Mouse (Mus musculus) kidney, postnatal 0 days (tissue): ENCODE data around the gene Dad1. TPM values are rescaled to one million over a fixed set of nuclear protein-coding genes. Genes with fewer than 3 reads are reported as not detected.

Experiments
- ATAC-seq: fragments of 200-750 bp; cut with Nextera tagmentation; replicated peaks from 2 replicates; pipeline ENCODE4 v1.8.0; 2017; ENCODE audit warnings: low read depth, moderate number of reproducible peaks, moderate TSS enrichment, moderate library complexity; ENCODE audit not compliant: low FRiP score
- DNase-seq: peaks from one replicate; pipeline ENCODE4 v3.0.0-alpha.2; 2016; ENCODE audit warnings: low spot score
- H3K27ac ChIP-seq: fragments of 300-500 bp; sonication (generic); 2 replicates; pipeline ENCODE4 v1.5.1; 2014; ENCODE audit warnings: mild to moderate bottlenecking
- H3K27me3 ChIP-seq: fragments of 300-500 bp; sonication (generic); 2 replicates; pipeline ENCODE4 v1.6.1; 2014; ENCODE audit warnings: low read length, mixed read lengths; ENCODE audit not compliant: insufficient read depth
- H3K36me3 ChIP-seq: fragments of 300-500 bp; sonication (generic); 2 replicates; pipeline ENCODE4 v1.6.1; 2014; ENCODE audit warnings: low read length, mixed read lengths; ENCODE audit not compliant: insufficient read depth
- H3K4me1 ChIP-seq: fragments of 300-500 bp; sonication (generic); replicated peaks from 2 replicates; pipeline ENCODE4 v1.6.1; 2014; ENCODE audit warnings: antibody characterized with exemption, low read length, mixed read lengths; ENCODE audit not compliant: insufficient read depth
- H3K4me2 ChIP-seq: fragments of 300-500 bp; sonication (generic); 2 replicates; pipeline ENCODE4 v1.6.1; 2014; ENCODE audit warnings: mild to moderate bottlenecking, low read length, moderate library complexity, mixed read lengths
- H3K4me3 ChIP-seq: fragments of 300-500 bp; sonication (generic); replicated peaks from 2 replicates; pipeline ENCODE4 v1.5.1; 2014; ENCODE audit warnings: low read depth, low read length
- H3K9ac ChIP-seq: fragments of 300-500 bp; sonication (generic); 2 replicates; pipeline ENCODE4 v1.6.1; 2014; ENCODE audit warnings: low read depth, low read length
- H3K9me3 ChIP-seq: fragments of 300-500 bp; sonication (generic); replicated peaks from 2 replicates; pipeline ENCODE4 v1.6.1; 2016; ENCODE audit warnings: low read length, inconsistent platforms, mixed read lengths
- CTCF ChIP-seq: IDR thresholded peaks from 2 replicates; pipeline ENCODE4 v1.5.1; 2016; ENCODE audit warnings: antibody characterized with exemption, low read depth, mild to moderate bottlenecking, moderate library complexity
- WGBS: fragments of 180-500 bp; shearing (Covaris S2); extraction: QIAGEN DNeasy Blood & Tissue Kit; methylation state at CpG from one replicate; pipeline ENCODE4 v1.1.7; 2014; 5-methylcytosine and 5-hydroxymethylcytosine counted together
- polyA plus RNA-seq: library from polyadenylated mRNA; unstranded; fragments of >200 nt; fragmentation: Nextera tagmentation; extraction: Ambion mirVana; gene quantifications from 2 replicates; pipeline ENCODE4 v1.2.1, GENCODE M21; 2015

The Dad1 gene
- polyA plus RNA-seq, 1 experiment from 2014 or later, result 545 TPM

DNA sequence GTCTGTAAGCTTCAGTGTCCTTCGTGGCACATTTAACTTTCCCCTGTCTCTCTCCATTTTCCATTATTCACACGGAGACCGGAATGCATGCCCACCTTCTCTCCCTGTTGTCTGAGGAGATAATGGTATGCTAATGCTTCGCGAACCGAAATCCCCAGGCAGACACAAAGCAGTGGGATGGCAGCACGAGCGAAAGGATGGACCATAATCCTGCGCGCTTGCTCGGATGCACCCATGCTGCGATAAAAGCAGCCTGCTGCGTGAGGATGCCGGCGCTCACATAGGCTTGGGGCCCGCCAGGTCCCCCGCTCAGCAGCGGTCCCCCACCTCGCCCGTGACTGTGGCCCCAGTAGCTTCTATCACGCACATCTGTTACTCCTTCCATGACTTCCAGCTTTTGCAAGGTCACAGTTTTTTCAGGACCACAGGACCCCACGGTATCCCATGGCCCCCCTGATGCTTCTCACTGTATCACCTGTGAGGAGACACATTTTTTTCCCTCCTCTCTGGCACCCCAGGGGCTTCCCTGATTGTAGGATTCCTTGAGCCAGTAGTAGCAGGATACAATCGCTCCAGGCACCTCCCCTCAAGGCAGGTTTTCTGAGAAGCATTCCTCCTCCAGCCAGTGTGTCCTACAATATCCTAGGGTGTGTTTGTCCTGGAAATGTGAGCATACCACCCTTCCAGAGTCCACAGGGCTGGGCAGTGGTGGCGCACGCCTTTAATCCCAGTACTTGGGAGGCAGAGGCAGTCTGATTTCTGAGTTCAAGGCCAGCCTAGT lies 24.8 kb downstream of the Dad1 start:
- Histone ChIP-seq H3K4me2 (peak overlapping the region; percentile 56), H3K9ac (0 out of 2 replicates have a peak overlapping the region, but pooled peaks have one; percentile 23), H3K9me3 (no peaks in the 10 kb centered on the region), H3K27ac (no peak overlapping the region), H3K36me3 (no peaks in the 10 kb centered on the region), H3K4me3 (no peak overlapping the region), H3K27me3 (no peaks in the 10 kb centered on the region), H3K4me1 (peaks cover 30% of the 10 kb centered on the region)
- 28% methylated on average over 25 of the region's 25 CpGs for WGBS
- DNase-seq, result no peak
- TF ChIP-seq CTCF, result no peak
- ATAC-seq, result no peak

DNA sequence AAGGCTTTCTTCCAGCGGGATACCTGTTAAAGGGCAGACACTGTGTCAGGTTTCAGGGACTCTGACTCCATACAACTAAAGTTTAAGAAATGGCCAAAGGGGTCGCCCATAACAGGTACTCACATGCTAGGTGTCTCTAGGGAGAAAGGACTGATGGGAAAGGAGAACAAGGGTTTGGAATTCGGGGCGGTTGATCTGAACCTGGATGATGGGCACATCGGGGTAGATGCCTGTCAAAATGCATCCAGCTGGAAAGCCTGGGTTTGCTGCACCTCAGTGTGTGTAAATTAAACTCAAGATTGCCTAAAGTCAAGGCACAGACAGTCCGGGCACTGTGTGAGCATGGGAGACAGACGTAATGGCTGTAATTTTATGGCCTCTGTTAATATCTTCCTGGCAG lies 25.4 kb downstream of the Dad1 start:
- TF ChIP-seq CTCF, result no peak
- ATAC-seq (no peak), DNase-seq (no peak)
- WGBS, result 19% methylated on average over 7 of the region's 7 CpGs
- 0 out of 2 replicates have a peak overlapping the region, but pooled peaks have one; percentile 8 for H3K27ac ChIP-seq
- H3K4me1 ChIP-seq, result peaks cover 24% of the 10 kb centered on the region
- no peaks in the 10 kb centered on the region for H3K9me3 ChIP-seq
- H3K4me2 ChIP-seq, result peak overlapping the region; percentile 56
- H3K9ac ChIP-seq, result 0 out of 2 replicates have a peak overlapping the region, but pooled peaks have one; percentile 10
- no peaks in the 10 kb centered on the region for H3K27me3 ChIP-seq
- H3K4me3 ChIP-seq, result peak overlapping the region; percentile 12; the same call in 1 of the 2 replicates
- no peaks in the 10 kb centered on the region for H3K36me3 ChIP-seq

DNA sequence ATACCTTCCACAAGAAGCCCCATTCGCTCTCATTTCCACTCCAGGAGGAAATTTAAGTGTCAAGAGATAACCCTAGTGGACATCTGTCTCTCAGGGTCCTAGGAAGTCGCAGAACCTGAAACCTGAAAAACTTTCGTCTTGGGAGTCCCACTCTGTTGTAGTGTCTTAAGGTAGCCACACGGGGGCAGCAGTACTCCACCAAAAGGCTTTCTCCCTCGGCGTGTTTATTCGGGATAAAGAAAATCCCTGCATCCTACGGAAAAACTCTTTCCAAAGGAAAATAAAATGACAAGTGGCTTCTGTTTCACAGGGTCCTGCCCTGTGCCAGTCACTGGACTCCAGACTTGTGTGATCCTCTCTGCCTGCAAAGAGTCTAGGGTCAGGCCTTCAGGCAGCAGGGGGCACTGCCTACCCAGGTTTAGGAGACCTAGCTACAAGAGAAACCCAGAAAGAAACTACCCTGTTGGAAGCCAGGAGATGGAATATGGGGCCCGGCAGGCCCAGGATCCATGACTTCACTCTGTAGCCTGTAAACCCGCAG lies 25.9 kb downstream of the Dad1 start:
- peaks cover 19% of the 10 kb centered on the region for H3K4me1 ChIP-seq
- peak overlapping the region; percentile 56 for H3K4me2 ChIP-seq
- H3K27me3 ChIP-seq, result no peaks in the 10 kb centered on the region
- no peaks in the 10 kb centered on the region for H3K9me3 ChIP-seq
- H3K4me3 ChIP-seq, result peak overlapping the region; percentile 12
- H3K27ac ChIP-seq, result peak overlapping the region; percentile 67; the same call in 1 of the 2 replicates
- under 1% methylated on average over 10 of the region's 10 CpGs for WGBS
- DNase-seq, result peak; percentile 89
- H3K36me3 ChIP-seq, result no peaks in the 10 kb centered on the region
- 0 out of 2 replicates have a peak overlapping the region, but pooled peaks have one; percentile 10 for H3K9ac ChIP-seq
- TF ChIP-seq CTCF, result peak; percentile 87
- ATAC-seq, result peak; percentile 44; the same call in 1 of the 2 replicates

DNA sequence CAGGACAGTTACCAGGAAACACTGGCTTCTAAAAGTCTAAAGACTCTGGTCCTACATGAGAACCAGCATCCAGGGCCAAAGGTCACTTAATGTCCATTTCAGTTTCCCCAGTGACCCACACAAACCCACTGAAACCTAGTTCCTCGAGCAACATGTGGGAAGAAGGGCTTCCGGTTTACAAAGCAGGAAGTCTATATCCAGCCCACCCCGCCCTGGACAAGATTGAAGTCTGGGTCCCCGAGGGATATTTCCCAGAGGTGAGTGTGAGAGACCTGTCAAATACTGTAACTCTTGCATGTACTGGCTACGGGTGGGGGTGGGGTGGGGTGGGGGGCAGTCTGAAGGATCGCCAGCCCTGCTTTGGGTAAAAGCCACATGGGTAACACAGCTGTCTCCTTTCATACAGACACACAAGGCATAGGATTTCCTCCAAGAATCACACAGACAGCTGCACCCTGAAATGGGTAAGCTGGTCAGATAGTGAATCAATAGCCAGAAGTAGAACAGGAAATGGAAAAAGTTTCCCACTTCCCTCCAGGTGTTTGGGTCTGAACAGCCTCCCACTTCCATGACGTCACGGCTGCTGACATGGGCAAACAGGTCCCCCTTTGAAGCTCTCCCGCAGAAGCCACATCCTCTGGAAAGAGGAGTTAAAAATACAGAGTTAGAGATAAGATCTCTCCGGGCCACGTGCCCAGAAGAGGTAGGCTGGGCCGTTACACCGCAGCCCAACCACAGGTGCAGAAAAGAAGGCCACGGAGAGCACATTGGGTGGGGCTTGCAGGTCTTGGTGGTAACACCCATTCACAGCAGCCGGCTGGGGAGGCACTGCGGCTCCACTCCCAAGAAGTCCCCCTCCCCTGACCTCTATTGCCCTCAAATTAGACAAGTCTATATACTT lies 26.7 kb downstream of the Dad1 start:
- Histone ChIP-seq H3K9me3 (no peaks in the 10 kb centered on the region), H3K4me3 (peak overlapping the region; percentile 12; the same call in 1 of the 2 replicates), H3K4me1 (peaks cover 15% of the 10 kb centered on the region), H3K36me3 (no peaks in the 10 kb centered on the region), H3K4me2 (peak overlapping the region; percentile 56), H3K27ac (peak overlapping the region; percentile 67; the same call in 1 of the 2 replicates), H3K9ac (no peak overlapping the region), H3K27me3 (no peaks in the 10 kb centered on the region)
- ATAC-seq (peak; percentile 42), DNase-seq (peak; percentile 57)
- no peak for TF ChIP-seq CTCF
- 16% methylated on average over 16 of the region's 16 CpGs for WGBS

DNA sequence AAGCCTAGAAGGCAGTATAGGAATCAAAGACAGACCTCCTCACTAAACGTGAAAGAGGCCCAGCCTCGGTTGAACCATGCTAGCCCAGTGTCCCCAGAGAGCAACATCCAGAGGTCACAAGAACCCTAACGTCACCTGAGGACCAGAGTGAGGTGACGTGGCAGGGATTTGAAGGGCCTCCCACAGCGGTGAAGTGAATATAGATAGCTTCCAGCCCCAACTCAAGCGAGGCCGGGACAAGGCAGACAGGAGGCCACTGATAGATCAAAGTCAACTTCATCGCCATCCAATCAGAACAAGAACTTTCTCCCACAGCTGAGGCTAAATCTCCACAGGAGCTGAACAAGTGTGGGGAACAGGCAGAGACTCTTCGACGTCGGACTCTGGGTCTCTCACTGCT lies 28.2 kb downstream of the Dad1 start:
- no peaks in the 10 kb centered on the region for H3K27me3 ChIP-seq
- no peak overlapping the region for H3K9ac ChIP-seq
- DNase-seq (no peak), ATAC-seq (no peak)
- no peak for TF ChIP-seq CTCF
- 80% methylated on average over 11 of the region's 11 CpGs for WGBS
- H3K4me2 ChIP-seq, result no peak overlapping the region
- peaks cover 15% of the 10 kb centered on the region for H3K4me1 ChIP-seq
- H3K36me3 ChIP-seq, result no peaks in the 10 kb centered on the region
- H3K27ac ChIP-seq, result no peak overlapping the region
- no peaks in the 10 kb centered on the region for H3K9me3 ChIP-seq
- no peak overlapping the region for H3K4me3 ChIP-seq
